Mouse (Mus musculus) adrenal gland, adult (tissue): Measurements from ENCODE around the gene Taf3.

Experiments
- DNase-seq, 2 experiments: peaks; one replicate each; pipeline ENCODE4 v3.0.0; 2022 to 2023; ENCODE audit warnings: low spot score in 1 of 2; ENCODE audit not compliant: inconsistent age in 2 of 2

Gene Taf3

DNA sequence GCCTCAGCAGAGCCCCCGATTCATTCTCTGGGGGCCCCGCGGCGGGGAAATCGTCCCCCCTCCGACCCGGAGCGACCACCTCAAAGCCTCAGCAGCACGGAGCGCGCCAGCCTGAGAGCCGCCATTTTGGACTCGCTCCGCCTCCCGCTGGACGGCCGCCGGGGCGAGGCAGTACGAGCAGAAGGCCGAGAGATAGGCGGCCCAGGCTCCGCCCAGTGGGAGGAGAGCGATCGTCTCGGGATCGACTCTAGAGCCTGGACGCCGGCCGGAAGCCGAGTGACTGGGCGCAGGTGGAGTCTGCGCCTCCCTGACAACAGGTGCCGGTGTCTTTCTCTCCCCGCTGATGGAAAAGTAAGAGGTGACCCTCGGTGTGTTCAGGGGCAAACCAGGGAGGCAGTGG is at the start of gene Taf3:
Gene Taf3, minus strand, starts transcription at position 136 of the 400 bp plus-strand sequence.
- peak; percentile 94 to 97 for DNase-seq

DNA sequence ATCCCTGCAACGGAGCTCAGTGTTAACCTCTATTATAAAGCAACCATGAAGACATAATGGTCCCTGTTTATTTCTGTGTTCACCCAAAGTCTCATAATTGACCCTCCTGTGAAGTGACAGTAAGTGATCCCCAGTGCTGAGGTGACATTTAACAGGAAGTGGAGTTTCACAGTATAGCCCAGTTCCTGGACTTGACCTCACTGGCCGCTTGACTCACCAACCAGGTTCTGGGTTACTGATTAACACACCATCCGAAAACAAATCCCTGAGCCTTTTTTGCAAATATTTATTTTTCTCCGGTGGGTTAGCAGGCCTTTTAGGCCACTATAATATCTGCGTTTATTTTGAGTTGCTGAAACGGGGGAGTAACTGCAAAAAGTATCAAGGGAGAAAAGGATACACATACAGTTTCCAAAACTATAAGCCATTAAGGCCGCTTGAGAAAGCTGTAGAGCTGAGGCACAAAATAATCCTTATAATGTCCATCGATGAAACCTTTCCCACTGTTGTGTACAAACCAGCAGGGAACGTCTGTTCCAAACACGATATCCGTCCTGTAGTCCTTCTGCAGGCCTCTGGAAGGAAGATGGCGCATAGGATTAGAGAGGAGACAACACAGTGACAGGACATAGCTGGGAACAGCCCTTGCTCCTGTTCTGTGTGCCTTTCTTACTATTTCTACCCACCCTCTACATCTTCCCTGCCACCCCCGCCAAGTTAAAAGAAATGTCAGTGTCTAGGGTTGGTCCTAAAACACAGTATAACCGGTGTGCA is 46.1 kb upstream of the Taf3 start:
- DNase-seq, result no peak

DNA sequence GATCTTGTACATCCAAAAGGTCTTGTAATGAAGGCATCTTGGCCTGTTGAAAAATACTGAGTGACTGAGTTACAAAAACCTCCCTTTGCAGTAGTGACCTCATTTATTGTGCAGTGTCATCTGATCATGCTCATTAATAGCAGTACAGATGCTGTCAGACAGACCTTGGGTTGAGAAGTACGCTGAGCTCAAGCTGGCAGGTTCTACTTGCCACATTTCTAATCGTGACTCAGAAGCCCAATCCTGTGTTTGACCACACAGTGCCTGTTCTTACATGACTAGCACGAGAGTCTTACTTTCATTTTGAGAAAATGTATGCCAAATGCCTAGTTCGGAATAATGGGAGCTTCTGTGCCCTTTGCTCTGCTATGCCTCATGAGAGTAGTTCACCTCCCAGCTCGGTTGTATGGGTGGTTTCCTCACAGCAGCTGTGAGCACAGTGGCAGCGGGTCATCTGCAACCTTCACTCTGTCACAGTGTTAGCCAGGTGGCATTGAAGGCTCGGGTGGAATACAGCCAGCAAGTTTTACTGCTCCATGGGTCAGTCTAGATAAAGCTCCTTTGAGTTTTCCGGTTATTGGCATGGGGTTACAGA is 39.0 kb upstream of the Taf3 start:
- DNase-seq, result peak; percentile 32 to 84

DNA sequence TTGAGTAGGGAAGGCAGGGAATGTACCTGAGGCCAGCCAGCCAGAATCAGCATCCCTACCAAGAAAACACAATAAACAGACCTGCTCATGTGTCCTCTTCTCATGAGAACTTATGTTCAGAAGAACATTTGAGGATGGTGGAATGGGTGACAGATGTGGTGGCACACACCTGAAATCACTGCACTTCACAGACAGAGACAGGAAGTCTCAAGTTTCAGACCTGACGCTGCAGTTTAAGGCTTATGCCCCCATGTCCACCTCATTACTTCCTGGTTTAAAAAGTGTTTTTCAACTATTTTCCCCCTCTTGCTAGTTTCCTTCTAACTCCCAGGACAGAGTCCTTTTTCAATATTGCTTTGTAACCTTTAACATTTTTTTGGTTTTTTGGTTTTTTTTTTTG is 34.3 kb upstream of the Taf3 start:
- no peak for DNase-seq

DNA sequence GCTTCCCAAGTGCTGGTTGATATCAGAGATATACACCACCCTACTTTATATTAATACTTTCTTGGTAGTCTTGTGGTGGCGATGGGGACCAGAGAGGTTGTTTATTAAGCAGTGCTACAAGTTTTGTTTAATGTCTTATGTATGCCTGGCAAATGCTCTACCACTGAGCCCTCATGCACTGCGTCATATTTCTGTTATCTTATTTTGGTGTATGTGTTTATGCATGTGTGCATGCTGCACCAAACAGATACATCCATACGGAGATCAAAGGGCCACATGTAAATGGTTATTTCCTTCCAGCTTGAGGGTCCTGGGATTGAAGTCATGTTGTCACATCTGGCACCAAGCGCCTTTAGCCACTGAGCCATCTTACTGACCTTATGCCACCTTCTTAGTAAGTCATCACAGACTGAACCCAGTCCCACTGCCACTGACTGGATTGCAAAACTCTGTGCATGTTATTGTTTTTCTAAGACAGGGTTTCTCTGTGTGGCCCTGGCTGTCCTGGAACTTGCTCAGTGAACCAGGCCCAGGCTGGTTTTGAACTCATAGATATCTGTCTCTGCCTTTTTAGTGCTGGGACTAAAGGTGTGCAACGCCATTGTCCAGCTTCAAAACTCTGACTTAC is 33.2 kb upstream of the Taf3 start:
- DNase-seq, result no peak

DNA sequence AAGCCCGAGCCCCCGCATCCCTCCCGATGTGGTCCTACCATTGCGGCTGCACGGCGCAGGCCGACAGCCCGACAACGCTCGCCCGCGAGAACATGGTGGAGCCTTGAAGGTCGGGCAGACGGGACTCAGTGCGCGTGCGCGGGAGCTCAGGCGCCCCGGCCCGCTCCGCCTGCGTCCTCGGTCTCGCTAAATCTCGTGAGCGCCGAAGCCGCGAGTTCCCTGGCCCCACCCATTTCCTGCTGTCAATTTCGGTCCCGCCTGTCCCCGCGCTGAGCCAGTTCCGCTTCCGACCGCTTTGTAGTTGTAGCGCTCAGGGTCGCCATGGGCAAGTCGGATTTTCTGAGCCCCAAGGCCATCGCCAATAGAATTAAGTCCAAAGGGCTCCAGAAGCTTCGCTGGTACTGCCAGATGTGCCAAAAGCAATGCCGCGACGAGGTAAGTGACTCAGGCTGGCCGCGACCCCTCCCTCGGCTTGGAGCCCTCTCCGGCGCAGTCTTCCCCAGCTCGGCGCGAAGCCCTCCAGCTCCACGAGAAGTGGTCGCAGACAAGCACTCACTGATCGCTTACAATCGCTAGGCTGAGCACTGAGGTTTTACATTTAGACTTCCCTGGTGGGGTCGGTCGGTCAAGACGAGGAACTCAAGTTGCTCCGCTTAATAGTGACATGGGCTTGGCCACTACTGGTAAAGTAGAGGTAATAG is 32.1 kb upstream of the Taf3 start, which contains the start of the genes Atp5c1 and Kin:
Gene Atp5c1, minus strand, starts transcription at position 201 of the 701 bp plus-strand sequence.
Gene Kin, plus strand, starts transcription at position 284 of the 701 bp plus-strand sequence.
- peak; percentile 98 to 99 for DNase-seq

DNA sequence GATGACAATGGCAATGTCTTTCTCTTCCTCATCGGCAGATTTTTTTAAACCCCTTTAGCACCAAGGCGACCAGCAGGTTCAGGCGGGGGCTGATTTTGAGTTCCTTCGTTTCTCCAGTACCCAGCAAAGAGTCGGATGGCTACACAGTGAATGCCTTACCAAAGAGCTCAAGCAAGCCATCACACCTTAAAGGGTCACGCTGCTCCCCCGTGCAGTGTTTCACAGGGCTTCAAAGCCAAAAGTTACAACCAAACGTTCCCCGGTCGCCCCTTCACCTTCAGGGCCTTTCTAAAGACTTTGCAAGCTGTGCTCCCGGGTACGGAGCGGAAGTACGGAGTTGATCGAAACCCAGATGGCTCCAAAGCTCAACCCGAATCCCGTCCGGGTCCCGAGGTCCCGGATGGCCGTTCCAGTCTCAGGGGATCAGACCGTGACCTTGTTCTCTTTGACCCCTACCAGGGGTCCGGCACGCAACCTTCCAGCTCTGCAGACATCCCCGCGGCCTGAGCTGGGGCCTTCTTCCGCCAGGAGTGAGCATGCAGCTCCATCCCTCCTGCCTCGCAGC is 31.4 kb upstream of the Taf3 start:
- no peak for DNase-seq

DNA sequence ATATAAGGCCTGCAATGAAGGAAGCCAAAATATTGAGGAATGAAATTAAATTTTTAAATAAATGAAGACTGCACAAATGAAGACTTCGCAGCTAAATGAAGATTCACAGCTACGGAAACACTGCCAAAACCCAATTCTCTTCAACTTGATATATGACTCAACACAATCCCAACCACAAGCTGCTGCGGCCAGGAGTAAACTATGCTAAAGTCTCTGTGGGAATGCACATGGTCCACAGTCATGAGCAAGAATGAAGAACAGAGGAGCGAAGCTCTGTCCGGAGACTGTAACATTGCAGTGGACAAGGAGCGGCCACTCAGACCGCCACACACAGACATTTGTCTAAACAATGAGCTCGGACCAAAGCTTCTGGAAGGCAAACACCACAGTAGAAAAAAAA is 28.3 kb upstream of the Taf3 start:
- no peak for DNase-seq

DNA sequence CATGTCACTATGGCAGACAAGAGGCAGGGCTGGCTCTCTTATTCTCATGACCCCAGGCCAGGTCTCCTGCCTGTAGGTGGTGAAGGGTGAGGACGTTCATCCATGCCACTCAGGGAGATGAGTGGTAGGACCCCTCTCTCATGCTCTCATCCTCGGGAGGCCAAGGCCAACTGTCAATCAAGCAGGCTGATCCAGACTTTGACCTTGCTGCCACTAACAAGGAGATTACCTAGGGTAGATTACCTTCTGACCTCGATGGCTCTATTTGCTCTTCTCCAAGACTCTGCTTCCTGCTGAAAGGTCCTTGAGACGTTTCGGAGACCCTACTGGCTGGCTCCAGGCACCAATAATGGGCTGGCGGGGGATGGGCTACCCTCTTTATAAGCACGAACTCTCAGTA is 26.1 kb upstream of the Taf3 start:
- no peak for DNase-seq

DNA sequence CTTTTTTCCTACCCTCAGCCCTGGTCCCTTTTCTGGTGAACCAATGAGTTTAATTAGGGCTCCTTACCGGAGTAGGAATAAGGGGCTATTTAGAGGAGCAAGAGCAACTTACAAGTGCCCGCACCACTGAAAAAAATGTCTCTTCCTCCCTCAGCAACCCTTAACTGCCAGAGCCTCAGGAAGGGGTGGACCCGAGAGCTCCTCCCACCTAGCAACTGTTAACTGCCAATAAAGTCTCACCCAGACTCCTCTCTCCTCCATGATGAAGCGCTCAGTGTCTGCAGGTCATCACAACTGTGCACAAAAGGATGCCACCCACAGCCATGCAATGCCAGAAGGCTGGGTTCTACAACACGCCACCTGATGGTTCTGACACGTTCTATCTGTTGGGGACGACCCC is 23.4 kb upstream of the Taf3 start:
- DNase-seq, result no peak

DNA sequence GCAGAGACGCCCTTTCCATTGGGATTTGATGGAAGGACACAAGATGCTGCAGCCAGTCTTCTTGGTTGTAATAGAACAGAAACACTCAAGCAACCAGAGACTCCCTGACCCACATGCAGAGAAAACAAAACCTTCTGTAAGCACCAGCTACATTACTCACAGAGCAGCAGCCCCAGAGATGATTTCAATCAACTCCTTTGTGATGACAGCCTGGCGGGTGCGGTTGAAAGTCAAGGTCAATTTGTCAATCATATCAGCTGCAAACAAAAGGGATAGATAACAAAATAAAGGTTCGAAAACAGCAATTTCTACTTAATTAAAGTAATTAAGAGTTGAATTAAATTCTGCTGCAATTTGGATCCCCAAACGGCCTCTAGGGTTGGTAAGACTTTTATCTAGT is 10.4 kb upstream of the Taf3 start:
- peak; percentile 38 to 82 for DNase-seq

DNA sequence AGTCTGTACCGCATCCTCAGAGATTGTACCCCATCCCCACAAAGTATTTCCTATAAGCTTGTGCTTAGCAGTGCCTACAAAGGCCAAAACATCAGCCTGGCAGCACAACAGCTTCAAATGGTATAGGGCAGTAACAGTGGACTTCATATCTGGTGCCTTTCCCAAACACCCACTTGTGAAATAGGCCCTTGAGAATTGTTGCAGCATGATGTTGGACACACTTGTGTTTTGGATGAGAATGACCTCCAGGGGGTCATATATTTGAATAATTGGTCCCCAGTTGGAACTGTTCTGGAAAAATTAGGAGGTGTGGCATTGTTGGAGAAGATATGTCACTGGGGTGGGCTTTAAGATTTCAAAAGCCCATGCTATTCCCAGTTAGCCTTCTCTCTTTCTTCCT is 3.6 kb upstream of the Taf3 start:
- peak in 1 of 2 experiments; percentile 65 for DNase-seq

DNA sequence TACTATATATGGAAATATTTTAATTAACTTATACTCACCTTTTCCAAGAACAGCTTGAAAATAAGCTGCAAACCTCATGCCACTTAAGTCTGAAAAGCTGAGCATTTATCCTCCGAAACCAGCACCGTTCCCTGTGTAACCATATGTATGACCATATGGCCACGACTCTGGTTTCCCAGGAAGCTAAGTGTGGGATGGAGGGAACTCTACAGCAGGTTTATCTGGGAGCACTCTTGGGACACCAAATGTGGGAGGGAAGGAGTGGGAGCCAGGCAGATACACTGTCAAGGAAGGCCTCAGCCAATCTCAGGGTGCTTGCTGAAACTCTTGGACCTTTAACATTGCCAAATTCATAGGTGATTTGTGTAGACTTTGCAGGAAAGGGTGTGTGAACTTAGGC is 2.5 kb upstream of the Taf3 start:
- DNase-seq, result peak in 1 of 2 experiments; percentile 35

DNA sequence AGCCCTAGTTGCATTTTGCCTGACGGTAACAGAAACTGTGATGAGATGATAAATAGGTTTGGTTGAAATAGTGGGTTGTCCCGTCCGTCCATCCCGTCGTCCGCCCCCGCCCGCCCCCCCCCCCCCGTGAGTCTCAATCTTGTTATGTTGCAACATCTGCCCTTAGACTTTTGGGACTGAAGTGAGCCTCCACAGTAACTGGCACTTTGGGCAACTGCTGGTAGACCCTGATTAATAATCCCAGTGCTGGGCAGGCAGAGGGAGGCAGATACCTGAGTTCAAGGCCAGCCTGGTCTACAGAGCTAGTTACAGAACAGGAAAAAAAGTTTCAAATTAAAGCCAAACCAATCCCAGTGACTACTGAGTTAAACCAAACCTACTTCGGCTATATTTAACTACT is 1.1 kb upstream of the Taf3 start:
- peak in 1 of 2 experiments; percentile 55 for DNase-seq

DNA sequence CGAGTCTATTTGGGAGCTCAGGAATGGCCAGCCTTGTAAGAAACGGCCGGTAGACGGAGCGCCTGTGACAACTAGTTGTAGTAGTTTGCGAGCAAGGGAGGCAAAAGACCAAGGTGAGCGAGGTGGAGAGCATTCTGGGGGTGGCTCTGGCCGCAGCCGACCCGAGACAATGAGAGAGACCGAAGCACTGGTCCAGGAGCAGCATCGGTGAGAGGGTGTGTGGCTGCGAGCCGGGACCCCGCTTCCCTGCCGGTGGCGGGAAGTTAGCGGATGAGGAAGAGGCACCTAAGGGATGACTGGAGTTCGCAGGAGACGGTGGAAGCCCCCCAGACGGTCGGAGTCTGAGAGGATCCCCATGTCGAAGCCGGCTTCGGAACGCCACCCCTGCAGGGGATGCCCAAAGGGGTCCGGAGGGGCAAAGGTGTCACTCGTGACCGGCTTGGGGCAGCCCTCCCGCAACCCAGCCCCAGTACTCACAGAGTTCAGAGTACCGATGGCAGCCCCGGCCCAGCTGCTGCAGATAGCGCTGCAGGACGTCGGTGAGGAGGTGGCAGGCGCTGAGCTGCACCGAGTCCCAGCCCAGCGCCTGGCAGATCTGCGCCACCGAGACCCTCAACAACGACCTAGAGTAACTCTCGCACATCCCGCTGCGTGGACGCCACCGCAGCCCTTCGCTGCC is 499 bp downstream of the Taf3 start:
- DNase-seq, result peak; percentile 52 to 77

DNA sequence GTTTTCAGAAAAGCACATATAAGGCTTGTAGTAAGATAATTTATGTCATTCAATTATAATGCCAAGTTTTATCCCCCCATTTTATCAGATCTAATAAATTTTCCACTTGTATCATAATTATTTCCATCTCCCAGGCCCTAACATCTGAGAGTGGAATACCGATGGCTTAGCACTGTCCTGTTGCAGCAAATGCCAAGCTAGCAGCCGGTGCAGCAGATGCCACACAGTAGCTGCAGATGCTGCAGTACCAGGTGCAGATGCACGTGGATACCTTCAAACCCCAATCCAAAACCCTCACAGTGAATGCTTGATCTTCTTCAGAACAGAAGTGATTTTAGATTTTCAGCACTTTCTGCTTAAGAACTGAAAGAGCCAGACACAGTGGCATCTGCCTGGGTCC is 13.4 kb downstream of the Taf3 start:
- DNase-seq, result no peak

DNA sequence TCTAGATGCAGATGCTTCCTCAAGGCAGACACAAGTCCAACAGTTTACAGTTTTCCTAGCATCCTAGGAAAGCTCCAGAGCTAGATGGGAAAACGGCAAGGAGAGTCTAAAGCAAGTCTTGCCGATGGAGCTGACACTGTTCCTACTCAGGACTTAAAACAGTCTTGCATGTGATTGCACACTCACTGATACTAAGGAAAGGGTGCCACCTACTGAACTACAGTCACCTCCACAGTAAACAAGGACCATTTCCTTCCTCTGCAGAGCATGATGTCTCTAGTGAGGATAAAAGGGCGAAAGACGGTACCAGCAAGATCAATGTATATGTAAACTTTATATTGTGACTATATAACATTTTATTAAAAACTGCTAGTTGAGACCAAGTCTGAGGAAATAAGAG is 14.7 kb downstream of the Taf3 start:
- no peak for DNase-seq

DNA sequence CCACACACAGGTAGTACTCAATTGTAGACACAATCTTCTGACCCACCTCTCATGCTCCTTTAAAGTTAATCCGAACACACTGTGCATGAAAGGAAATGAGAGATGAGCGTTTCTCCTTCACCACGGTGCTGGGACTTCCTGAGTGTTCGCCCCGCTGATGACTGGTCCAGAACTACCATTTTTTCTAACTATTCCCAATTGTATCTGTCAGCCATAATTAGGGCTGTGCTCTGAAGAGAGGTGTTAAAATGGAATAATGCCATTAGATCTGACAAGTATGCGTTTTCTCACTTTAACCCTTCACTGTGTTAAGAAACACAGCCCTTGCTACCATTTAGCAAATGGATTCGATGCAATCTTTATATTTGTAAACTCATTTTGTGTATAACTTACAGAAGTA is 18.6 kb downstream of the Taf3 start:
- DNase-seq, result no peak

DNA sequence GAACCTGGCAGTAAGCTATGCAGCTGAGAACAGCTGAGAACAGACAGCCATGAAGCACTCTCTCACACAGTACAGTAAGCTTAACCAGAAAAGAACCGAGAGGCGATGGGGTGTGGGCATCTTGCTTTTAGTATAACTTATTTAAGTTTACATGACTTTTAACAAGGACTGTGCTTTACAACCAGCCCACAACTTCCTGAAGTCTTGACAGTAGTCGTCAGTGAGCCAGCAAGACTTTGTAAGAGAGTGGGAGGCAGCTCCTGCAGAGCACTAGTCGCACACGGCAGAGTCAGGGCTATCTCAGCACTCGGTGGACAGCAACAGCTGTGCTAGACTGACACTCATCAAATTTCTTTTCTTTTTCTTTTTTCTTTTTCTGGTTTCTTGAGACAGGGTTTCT is 24.1 kb downstream of the Taf3 start:
- no peak for DNase-seq

DNA sequence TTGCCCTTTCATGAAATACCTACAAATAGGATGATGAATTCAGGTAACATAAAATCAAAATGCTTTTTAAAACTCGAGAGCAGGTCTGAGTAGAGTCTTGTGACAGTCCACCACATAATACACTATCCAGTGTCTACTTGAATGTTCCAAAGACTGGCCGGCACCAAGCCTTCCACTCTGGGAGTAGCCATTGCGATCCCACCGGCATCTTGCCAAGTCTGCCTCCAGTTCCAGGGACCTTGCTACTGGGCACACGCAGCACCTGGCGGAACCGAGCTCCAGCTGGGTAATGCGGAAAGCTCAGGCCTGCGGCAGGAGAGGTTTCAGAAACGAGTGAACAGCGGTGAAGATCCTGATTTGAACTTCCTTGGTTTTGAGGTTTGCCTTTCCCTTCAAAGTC is 27.1 kb downstream of the Taf3 start:
- DNase-seq, result no peak
